Mouse (Mus musculus): ENCODE measurements at regions not wholly inside any gene's neighbourhood (a gene's known extent, or its start where the extent isn't known, plus 50 kb on each side); places are given as distances from the start of the nearest gene placed in this dataset.

- DNase-seq (ENCODE audit: low spot score): no peak
These were observed 56.5 kb upstream of the Lsm6 start for GRCm38 (mm10) chr8:78877423-78877822.

- DNase-seq (ENCODE audit: low spot score): no peak
These were observed 68.8 kb upstream of the Lsm6 start for GRCm38 (mm10) chr8:78889708-78890107.

- DNase-seq (ENCODE audit: low spot score): no peak
These were observed 69.6 kb upstream of the Lsm6 start for GRCm38 (mm10) chr8:78890571-78890970.

- DNase-seq (ENCODE audit: low spot score): peak; percentile 84
These were observed 78.9 kb upstream of the Lsm6 start for GRCm38 (mm10) chr8:78899887-78900286.

GRCm38 (mm10) chr8:78903034-78903433, 82.1 kb upstream of the Lsm6 start:
- DNase-seq (ENCODE audit: low spot score): no peak

- no peak for DNase-seq (ENCODE audit: low spot score)
These were observed 87.0 kb upstream of the Lsm6 start for GRCm38 (mm10) chr8:78907918-78908317.

GRCm38 (mm10) chr8:78911288-78911873, 90.4 kb upstream of the Lsm6 start:
- no peak for DNase-seq (ENCODE audit: low spot score)

GRCm38 (mm10) chr8:78912470-78912869, 91.5 kb upstream of the Lsm6 start:
- DNase-seq (ENCODE audit: low spot score): no peak

GRCm38 (mm10) chr8:78913823-78914222, 92.9 kb upstream of the Lsm6 start:
- DNase-seq (ENCODE audit: low spot score): no peak

- no peak for DNase-seq (ENCODE audit: low spot score)
These were observed 97.4 kb upstream of the Zfp827 start for GRCm38 (mm10) chr8:78930610-78931397.

GRCm38 (mm10) chr8:78932069-78932468, 96.2 kb upstream of the Zfp827 start:
- DNase-seq (ENCODE audit: low spot score): no peak

GRCm38 (mm10) chr8:78940049-78940448, 88.2 kb upstream of the Zfp827 start:
- no peak for DNase-seq (ENCODE audit: low spot score)

GRCm38 (mm10) chr8:78941558-78941957, 86.7 kb upstream of the Zfp827 start:
- DNase-seq (ENCODE audit: low spot score): no peak

GRCm38 (mm10) chr8:78944367-78944766, 83.9 kb upstream of the Zfp827 start:
- DNase-seq (ENCODE audit: low spot score): no peak

GRCm38 (mm10) chr8:78945607-78946006, 82.6 kb upstream of the Zfp827 start:
- no peak for DNase-seq (ENCODE audit: low spot score)

- no peak for DNase-seq (ENCODE audit: low spot score)
These were observed 82.2 kb upstream of the Zfp827 start for GRCm38 (mm10) chr8:78946085-78946484.

GRCm38 (mm10) chr8:78975034-78975433, 53.2 kb upstream of the Zfp827 start:
- peak; percentile 18 for DNase-seq (ENCODE audit: low spot score)

Data from thymus, postnatal 0 days (tissue).